Mouse (Mus musculus) mouse embryonic stem cell (cell line): ENCODE measurements around the gene Cidec.

Source experiments
- in situ Hi-C, 2 experiments: fragments of 300-500 bp; cut with MboI; formaldehyde crosslinking; loops; 1 replicate in 1 of 2; 3 replicates in 1 of 2; pipeline ENCODE4 v1.14.3; 2019 to 2020; ENCODE audit warnings: low sequenced_read_pairs in 2 of 2, low pct_unique_long_range_greater_than_20kb in 1 of 2, mixed read lengths in 1 of 2; ENCODE audit not compliant: unreplicated experiment in 1 of 2

Cidec gene

GRCm38 (mm10) chr6:113385160-113385714 is 50.3 kb downstream of the Cidec start:
- in situ Hi-C loops, result no loop called here

GRCm38 (mm10) chr6:113384351-113384927 is 51.1 kb downstream of the Cidec start:
- in situ Hi-C loops, result no loop called here

GRCm38 (mm10) chr6:113380480-113380879 is 55.1 kb downstream of the Cidec start:
- in situ Hi-C loops, result no loop called here

- in situ Hi-C loops, result no loop called here
Observed at GRCm38 (mm10) chr6:113379246-113379645, 56.3 kb downstream of the Cidec start.

- in situ Hi-C loops, result no loop called here
Observed at GRCm38 (mm10) chr6:113377496-113378385, 57.8 kb downstream of the Cidec start, which contains the start of the genes Tada3 and Arpc4. Gene Tada3 (minus strand): TSS chr6:113377883. Gene Arpc4 (plus strand): TSS chr6:113378115.

- in situ Hi-C loops, result no loop called here
Observed at GRCm38 (mm10) chr6:113377172-113377495, 58.4 kb downstream of the Cidec start.
